Mouse (Mus musculus) ES-E14 (cell line): ENCODE measurements at regions not wholly inside any gene's neighbourhood (a gene's known extent, or its start where the extent isn't known, plus 50 kb on each side); places are given as distances from the start of the nearest gene placed in this dataset.

Experiments
- CHD2 ChIP-seq: IDR thresholded peaks from 2 replicates; pipeline ENCODE4 v1.6.1; 2014; ENCODE audit warnings: mild to moderate bottlenecking, low read depth, low read length, inconsistent platforms
- HCFC1 ChIP-seq: IDR thresholded peaks from 2 replicates; pipeline ENCODE4 v1.6.1; 2012; ENCODE audit warnings: low read length, inconsistent platforms, borderline replicate concordance; ENCODE audit not compliant: insufficient read depth
- MAFK ChIP-seq: IDR thresholded peaks from 2 replicates; pipeline ENCODE4 v1.6.1; 2014; ENCODE audit warnings: mild to moderate bottlenecking, low read depth, low read length, inconsistent platforms; ENCODE audit not compliant: insufficient read depth
- ZC3H11A ChIP-seq: IDR thresholded peaks from 2 replicates; pipeline ENCODE4 v1.6.1; 2012; ENCODE audit warnings: low read depth, mild to moderate bottlenecking, inconsistent platforms, low read length, borderline replicate concordance
- ZNF384 ChIP-seq: IDR thresholded peaks from 2 replicates; pipeline ENCODE4 v1.6.1; 2012; ENCODE audit warnings: low read depth, low read length, inconsistent platforms

GRCm38 (mm10) chr16:24120836-24121235 is 132.2 kb upstream of the Bcl6 start:
- no peak for TF ChIP-seq MAFK
- TF ChIP-seq ZC3H11A: no peak
- TF ChIP-seq HCFC1: no peak
- no peak for TF ChIP-seq CHD2
- no peak for TF ChIP-seq ZNF384
